Mouse (Mus musculus): ENCODE results near the gene Gm7735.
"Not testable (repeated sequence)": the region's sequence is repeated elsewhere in the genome, so short reads cannot be mapped to it uniquely, and the experiment has no call there.

The Gm7735 gene

DNA sequence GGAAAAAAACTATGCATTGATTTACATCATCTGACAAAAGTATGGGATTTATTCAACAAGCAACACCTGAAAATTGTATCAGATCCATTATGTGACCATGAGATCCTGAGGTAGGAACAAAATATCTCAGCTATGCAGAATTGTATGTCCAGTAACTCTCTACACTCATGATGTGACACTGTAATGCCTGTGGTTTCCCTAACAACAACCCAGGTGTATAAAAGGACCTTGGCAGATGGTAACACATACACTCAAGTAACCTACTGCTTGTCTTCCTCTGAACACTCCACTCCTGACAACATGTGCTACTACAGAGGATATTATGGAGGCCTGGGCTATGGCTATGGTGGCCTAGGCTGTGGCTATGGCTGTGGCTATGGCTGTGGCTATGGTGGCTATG lies at the start of gene Gm7735:
Gene Gm7735 (plus strand): TSS at position 301 of the 400 bp plus-strand sequence.
- not testable (repeated sequence) for DNase-seq (ENCODE audit: low read depth, low spot score)

DNA sequence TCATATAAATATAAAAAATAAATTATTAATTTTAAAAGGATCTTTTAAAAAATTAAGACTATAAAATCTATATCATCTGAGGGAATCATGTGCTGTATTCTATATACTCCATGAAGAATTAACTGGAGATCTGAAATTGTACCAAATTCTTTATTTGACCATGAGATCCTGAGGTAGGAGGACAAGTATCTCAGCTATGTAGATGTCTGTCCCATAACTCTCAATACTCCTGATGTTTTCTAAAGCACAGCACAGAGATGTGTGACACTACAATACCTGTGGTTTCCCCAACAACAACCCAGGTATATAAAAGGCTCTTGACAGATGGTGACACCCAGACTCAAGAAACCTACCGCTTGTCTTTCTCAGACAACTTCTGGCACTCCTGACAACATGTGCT lies 28.7 kb upstream of the Gm7735 start, which contains the start of gene Gm6358:
Gene Gm6358 (plus strand): TSS at position 301 of the 400 bp plus-strand sequence.
- no peak for DNase-seq (ENCODE audit: low read depth, low spot score)

DNA sequence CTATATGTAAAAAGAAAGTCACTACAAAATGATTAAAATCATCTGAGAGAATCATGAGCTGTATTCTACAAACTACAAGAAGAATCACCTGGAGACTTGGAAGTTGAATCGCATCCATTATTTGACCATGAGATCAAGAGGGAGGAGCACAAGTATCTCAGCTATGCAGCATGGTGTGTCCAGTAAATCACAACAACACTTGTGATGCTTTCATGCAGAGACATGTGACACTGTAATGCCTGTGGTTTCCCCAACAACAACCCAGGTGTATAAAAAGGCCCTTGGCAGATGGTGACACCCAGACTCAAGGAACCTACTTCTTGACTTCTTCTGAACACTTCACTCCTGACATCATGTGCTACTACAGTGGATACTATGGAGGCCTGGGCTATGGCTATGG lies 18.5 kb upstream of the Gm7735 start, which contains the start of gene Gm10061:
Gene Gm10061 (plus strand): TSS at position 301 of the 400 bp plus-strand sequence.
- no peak for DNase-seq (ENCODE audit: low read depth, low spot score)

DNA sequence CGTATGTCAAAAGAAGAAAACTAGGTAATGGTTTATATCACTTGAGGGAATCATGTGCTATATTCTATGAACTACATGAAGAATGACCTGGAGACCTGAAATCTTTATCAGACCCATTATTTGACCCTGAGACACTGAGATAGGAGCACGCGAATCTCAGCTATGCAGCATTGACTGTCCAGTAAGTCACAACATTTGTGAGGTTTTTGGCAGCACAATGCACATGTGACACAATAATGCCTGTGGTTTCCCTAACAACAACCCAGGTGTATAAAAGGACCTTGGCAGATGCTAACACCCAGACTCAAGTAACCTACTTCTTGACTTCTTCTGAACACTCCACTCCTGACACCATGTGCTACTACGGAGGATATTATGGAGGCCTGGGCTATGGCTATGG lies 11.6 kb upstream of the Gm7735 start, which contains the start of gene Gm9789:
Gene Gm9789 (plus strand): TSS at position 301 of the 400 bp plus-strand sequence.
- DNase-seq (ENCODE audit: low read depth, low spot score) = no peak

- no peak for DNase-seq (ENCODE audit: low read depth, low spot score)
Measured at GRCm38 (mm10) chr16:89174435-89174834, 5.1 kb downstream of the Gm7735 start, which contains the start of gene 1110057P08Rik. TSS of gene 1110057P08Rik (plus strand) at chr16:89174735.

GRCm38 (mm10) chr16:89188621-89189020 lies 19.3 kb downstream of the Gm7735 start:
- no peak for DNase-seq (ENCODE audit: low read depth, low spot score)

DNA sequence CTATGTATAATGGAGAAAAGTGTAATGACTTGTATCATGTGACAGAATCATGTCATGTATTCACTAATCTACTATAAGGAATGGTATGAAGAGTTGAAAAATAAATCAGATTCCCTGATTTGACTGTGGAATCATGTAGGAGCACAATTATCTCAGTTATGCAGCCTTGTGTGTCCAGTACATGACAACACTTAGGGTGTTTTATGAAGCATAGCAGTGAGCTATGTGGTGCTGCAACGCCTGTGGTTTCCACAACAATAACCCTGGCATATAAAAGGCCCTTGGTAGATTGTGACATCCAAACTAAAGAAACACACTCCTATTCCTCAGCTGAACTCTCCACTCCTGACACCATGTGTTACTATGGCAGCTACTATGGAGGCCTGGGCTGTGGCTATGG lies 36.3 kb downstream of the Gm7735 start, which contains the start of gene Krtap20-2:
Gene Krtap20-2 (plus strand): TSS at position 301 of the 400 bp plus-strand sequence.
- DNase-seq (ENCODE audit: low read depth, low spot score) = no peak

Data from telencephalon, adult 2 months (tissue).